16 mouse cellular contexts compared by ENCODE assay signal in the genomic region with DNA sequence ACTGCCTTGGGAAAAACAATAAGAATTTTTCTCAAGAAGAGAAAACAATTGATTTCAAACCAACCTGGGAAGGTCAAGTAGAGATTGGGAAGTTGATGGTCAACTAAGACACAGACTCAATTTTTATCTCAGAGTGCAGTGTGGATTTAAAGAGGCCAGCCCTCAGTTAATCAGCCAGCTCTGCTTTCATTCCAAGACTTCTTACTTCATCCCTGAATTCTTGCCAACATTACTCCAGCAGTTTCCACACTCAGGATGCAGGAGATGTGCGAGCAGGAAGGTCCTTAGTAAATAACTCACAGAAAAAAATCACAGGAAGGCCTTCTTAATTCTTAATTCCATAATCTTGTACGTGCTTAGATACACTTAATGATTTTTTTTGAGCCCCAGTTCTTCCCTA.
DNase-seq lines count a peak whose midpoint lies in the region; ATAC-seq and TF ChIP-seq lines count a peak whose summit lies in the region.
"Had no signal": no experiment of that assay in that cellular context is flagged by ENCODE, and none has a peak within 500 bp of the region (broad histone marks: within the 10 kb centered on the region; RNA-seq: fewer than 3 reads in every experiment).

No protein-coding gene starts in this region.

- H3K4me2 ChIP-seq in kidney, postnatal 0 days (ENCODE audit: low read length), result no peak overlapping the region
- H3K4me2 ChIP-seq in heart, embryonic 13.5 days, result no peak overlapping the region
- H3K4me2 ChIP-seq: embryonic facial prominence, embryonic 15.5 days; forebrain, embryonic 12.5 days; midbrain, embryonic 12.5 days had no signal

- H3K9ac ChIP-seq in kidney, postnatal 0 days (ENCODE audit: low read depth, low read length), result no peak overlapping the region
- H3K9ac ChIP-seq in heart, embryonic 13.5 days, result 0 out of 2 replicates have a peak overlapping the region, but pooled peaks have one; percentile 13
- H3K9ac ChIP-seq: embryonic facial prominence, embryonic 15.5 days; forebrain, embryonic 12.5 days; midbrain, embryonic 12.5 days had no signal

- H3K4me3 ChIP-seq in kidney, postnatal 0 days (replicated peaks; ENCODE audit: low read depth, low read length), result no peak overlapping the region
- no peak overlapping the region for H3K4me3 ChIP-seq in heart, embryonic 13.5 days
- H3K4me3 ChIP-seq: embryonic facial prominence, embryonic 15.5 days; forebrain, embryonic 12.5 days; heart, adult 2 months; midbrain, embryonic 12.5 days; myocyte had no signal

- 59% methylated on average over 2 of the region's 2 CpGs for WGBS in kidney, postnatal 0 days
- WGBS in heart, embryonic 13.5 days, result 35% methylated on average over 2 of the region's 2 CpGs

- no peaks in the 10 kb centered on the region for H3K4me1 ChIP-seq in kidney, postnatal 0 days (replicated peaks; ENCODE audit: insufficient read depth, low read length)
- H3K4me1 ChIP-seq in heart, embryonic 13.5 days, result peaks cover 62% of the 10 kb centered on the region
- H3K4me1 ChIP-seq: embryonic facial prominence, embryonic 15.5 days; forebrain, embryonic 12.5 days; midbrain, embryonic 12.5 days had no signal

- no peaks in the 10 kb centered on the region for H3K27me3 ChIP-seq in kidney, postnatal 0 days (ENCODE audit: insufficient read depth, low read length)
- no peaks in the 10 kb centered on the region for H3K27me3 ChIP-seq in heart, embryonic 13.5 days (replicated peaks)
- H3K27me3 ChIP-seq: embryonic facial prominence, embryonic 15.5 days; forebrain, embryonic 12.5 days; midbrain, embryonic 12.5 days had no signal

- no peak overlapping the region for H3K27ac ChIP-seq in kidney, postnatal 0 days
- H3K27ac ChIP-seq in heart, embryonic 13.5 days (replicated peaks), result peak overlapping the region; percentile 80
- H3K27ac ChIP-seq: embryonic facial prominence, embryonic 15.5 days; forebrain, embryonic 12.5 days; heart, adult 2 months; midbrain, embryonic 12.5 days had no signal

- no peak for ATAC-seq in kidney, postnatal 0 days (replicated peaks; ENCODE audit: low FRiP score, low read depth)
- ATAC-seq in heart, embryonic 13.5 days (ENCODE audit: extremely low read depth, insufficient number of reproducible peaks, low FRiP score, low TSS enrichment), result no peak

- no peaks in the 10 kb centered on the region for H3K9me3 ChIP-seq in kidney, postnatal 0 days (replicated peaks; ENCODE audit: low read length)
- H3K9me3 ChIP-seq in heart, embryonic 13.5 days, result no peaks in the 10 kb centered on the region
- H3K9me3 ChIP-seq: embryonic facial prominence, embryonic 15.5 days; forebrain, embryonic 12.5 days; midbrain, embryonic 12.5 days had no signal

- peak; percentile 46 for DNase-seq in kidney, postnatal 0 days (ENCODE audit: low spot score)
- DNase-seq in kidney, postnatal 4 days, result no peak
- DNase-seq in adipocyte (ENCODE audit: low spot score), result peak; percentile 59
- DNase-seq in lung, postnatal 14 days, result peak; percentile 23
- DNase-seq in ovary, postnatal 10 days (ENCODE audit: low spot score), result no peak
- no peak for DNase-seq in left cerebral cortex, adult 11 months (ENCODE audit: low spot score)
- DNase-seq: adrenal gland, postnatal 36 days; left cerebral cortex, postnatal 4 days; right cerebral cortex, postnatal 4 days; thymus, postnatal 25 days had no signal

- no peaks in the 10 kb centered on the region for H3K36me3 ChIP-seq in kidney, postnatal 0 days (ENCODE audit: insufficient read depth, low read length)
- H3K36me3 ChIP-seq in heart, embryonic 13.5 days, result no peaks in the 10 kb centered on the region
- H3K36me3 ChIP-seq: embryonic facial prominence, embryonic 15.5 days; forebrain, embryonic 12.5 days; midbrain, embryonic 12.5 days had no signal

- TF ChIP-seq CTCF in kidney, postnatal 0 days (IDR thresholded peaks at IDR 0.05; ENCODE audit: low read depth), result no peak

Comparison
In these comparisons a context has a peak if more than half of its experiments do, and no peak if none do; other contexts are left out.
1. DNase-seq: peak in kidney, postnatal 0 days (single experiment), adipocyte (single experiment) and lung, postnatal 14 days (single experiment); none in kidney, postnatal 4 days (0 of 2), ovary, postnatal 10 days (single experiment) and left cerebral cortex, adult 11 months (single experiment).